Mouse (Mus musculus) bone marrow macrophage, adult 2 months (primary cell): ENCODE data around the gene Nup107.

Source experiments
- CTCF ChIP-seq: IDR thresholded peaks from 2 replicates; pipeline ENCODE4 v1.5.1; 2012; ENCODE audit warnings: low read depth, mild to moderate bottlenecking, low read length, moderate library complexity
- POLR2A ChIP-seq: IDR thresholded peaks from 2 replicates; pipeline ENCODE4 v1.6.1; 2012; ENCODE audit warnings: mild to moderate bottlenecking, low read depth, low read length, borderline replicate concordance

DNA sequence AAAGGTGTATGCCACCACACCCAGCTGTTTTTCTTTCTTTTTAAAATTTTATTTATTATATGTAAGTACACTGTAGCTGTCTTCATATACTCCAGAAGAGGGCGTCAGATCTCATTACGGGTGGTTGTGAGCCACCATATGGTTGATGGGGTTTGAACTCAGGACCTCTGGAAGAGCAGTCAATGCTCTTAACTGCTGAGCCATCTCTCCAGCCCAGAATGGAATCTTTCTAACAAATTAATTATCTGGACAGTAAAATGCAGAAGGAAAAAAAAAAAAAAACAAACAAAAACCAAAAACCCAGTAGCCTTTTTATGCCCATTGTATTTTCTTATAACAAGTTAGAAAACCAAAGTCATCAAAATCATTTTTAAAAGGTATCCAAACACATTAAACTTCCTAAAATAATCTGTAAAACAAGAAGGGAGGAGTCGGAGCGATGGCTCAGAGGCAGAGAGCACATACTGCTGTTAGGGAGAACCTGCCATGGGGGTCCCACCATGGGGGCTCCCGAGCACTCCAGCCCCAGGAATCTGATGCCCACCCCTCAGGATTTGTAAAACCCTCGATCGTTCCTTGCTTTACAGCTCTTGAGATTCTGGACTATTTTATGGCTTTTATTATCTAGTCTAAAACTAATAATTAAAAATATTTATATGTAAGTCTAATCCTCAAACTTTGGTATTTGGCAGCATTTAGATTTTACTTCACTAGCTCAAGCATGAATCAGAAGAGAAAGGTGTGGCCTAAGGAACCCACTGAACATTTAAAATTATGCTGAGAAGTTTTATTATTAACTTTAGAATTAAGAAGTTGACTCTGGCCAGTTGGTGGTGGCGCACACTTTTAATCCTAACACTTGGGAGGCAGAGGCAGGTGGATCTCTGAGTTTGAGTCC is 38.5 kb downstream of the Nup107 start:
- no peak for TF ChIP-seq POLR2A
- TF ChIP-seq CTCF, result no peak
